Mouse (Mus musculus) limb, embryonic 15.5 days (tissue): ENCODE measurements around the gene Apobec4. TPM values are rescaled to one million over a fixed set of nuclear protein-coding genes. Genes with fewer than 3 reads are reported as not detected.

Experiments
- ATAC-seq: fragments of 200-750 bp; cut with Nextera tagmentation; 2 replicates; pipeline ENCODE4 v1.8.0; 2017; ENCODE audit warnings: low read depth, moderate TSS enrichment; ENCODE audit not compliant: insufficient number of reproducible peaks, low FRiP score, low TSS enrichment
- H3K27ac ChIP-seq: fragments of 300-500 bp; sonication (generic); 2 replicates; pipeline ENCODE4 v1.5.1; 2015; ENCODE audit warnings: moderate library complexity, mild to moderate bottlenecking, inconsistent platforms
- H3K27me3 ChIP-seq: fragments of 300-500 bp; sonication (generic); 2 replicates; pipeline ENCODE4 v1.6.1; 2015; ENCODE audit warnings: inconsistent platforms
- H3K36me3 ChIP-seq: fragments of 300-500 bp; sonication (generic); 2 replicates; pipeline ENCODE4 v1.6.1; 2015; ENCODE audit warnings: inconsistent platforms
- H3K4me1 ChIP-seq: fragments of 300-500 bp; sonication (generic); 2 replicates; pipeline ENCODE4 v1.6.1; 2015; ENCODE audit warnings: inconsistent platforms
- H3K4me2 ChIP-seq: fragments of 300-500 bp; sonication (generic); 2 replicates; pipeline ENCODE4 v1.6.1; 2015; ENCODE audit warnings: mild to moderate bottlenecking, inconsistent platforms
- H3K4me3 ChIP-seq: fragments of 300-500 bp; sonication (generic); 2 replicates; pipeline ENCODE4 v1.5.1; 2015; ENCODE audit warnings: mild to moderate bottlenecking, inconsistent platforms
- H3K9ac ChIP-seq: fragments of 300-500 bp; sonication (generic); 2 replicates; pipeline ENCODE4 v1.6.1; 2015; ENCODE audit warnings: inconsistent platforms
- H3K9me3 ChIP-seq: fragments of 300-500 bp; sonication (generic); 2 replicates; pipeline ENCODE4 v1.6.1; 2016; ENCODE audit warnings: inconsistent platforms
- WGBS: fragments of 180-500 bp; shearing (Covaris S2); methylation state at CpG from one replicate; pipeline ENCODE4 v1.1.7; 2015; 5-methylcytosine and 5-hydroxymethylcytosine counted together
- polyA plus RNA-seq: library from polyadenylated mRNA; unstranded; fragments of >200 nt; fragmentation: Nextera tagmentation; extraction: Ambion mirVana; gene quantifications from 2 replicates; pipeline ENCODE4 v1.2.1, GENCODE M21; 2015

Apobec4 gene
- polyA plus RNA-seq, 1 experiment from 2014 or later, result not detected

DNA sequence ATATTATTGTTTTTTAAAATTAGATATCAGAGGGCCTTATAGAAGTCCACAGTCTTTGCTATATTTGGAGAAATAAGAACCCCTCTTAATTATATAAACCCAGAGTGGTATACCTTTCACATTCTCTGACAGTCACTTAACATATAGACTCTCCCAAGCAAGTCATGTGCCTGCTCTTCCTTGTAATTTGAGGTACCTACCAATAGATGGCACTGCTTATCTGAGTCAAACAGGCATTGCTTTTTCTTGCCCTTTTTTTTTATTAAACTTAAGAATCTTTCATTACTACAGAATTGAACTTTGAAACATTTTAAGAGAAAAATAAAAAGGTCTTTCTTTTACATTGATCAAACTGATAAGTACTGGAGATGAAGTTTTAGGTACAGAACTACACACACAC lies 26.1 kb upstream of the Apobec4 start:
- no peak overlapping the region for H3K4me3 ChIP-seq
- H3K36me3 ChIP-seq, result no peaks in the 10 kb centered on the region
- H3K27ac ChIP-seq, result no peak overlapping the region
- H3K9ac ChIP-seq, result no peak overlapping the region
- no peak overlapping the region for H3K4me2 ChIP-seq
- no peak for ATAC-seq
- peaks cover 4% of the 10 kb centered on the region; the same call in 1 of the 2 replicates for H3K4me1 ChIP-seq
- no peaks in the 10 kb centered on the region for H3K27me3 ChIP-seq
- no peaks in the 10 kb centered on the region for H3K9me3 ChIP-seq

GRCm38 (mm10) chr1:152726095-152726494 lies 24.3 kb upstream of the Apobec4 start:
- H3K36me3 ChIP-seq, result no peaks in the 10 kb centered on the region
- H3K4me3 ChIP-seq, result no peak overlapping the region
- H3K9me3 ChIP-seq, result no peaks in the 10 kb centered on the region
- no peak for ATAC-seq
- no peaks in the 10 kb centered on the region for H3K27me3 ChIP-seq
- H3K27ac ChIP-seq, result no peak overlapping the region
- no peak overlapping the region for H3K9ac ChIP-seq
- peaks cover 4% of the 10 kb centered on the region; the same call in 1 of the 2 replicates for H3K4me1 ChIP-seq
- H3K4me2 ChIP-seq, result no peak overlapping the region
- 76% methylated on average over 3 of the region's 3 CpGs for WGBS

GRCm38 (mm10) chr1:152727604-152728236 lies 22.6 kb upstream of the Apobec4 start:
- Histone ChIP-seq H3K4me2 (no peak overlapping the region), H3K4me3 (no peak overlapping the region), H3K9me3 (no peaks in the 10 kb centered on the region), H3K27ac (no peak overlapping the region), H3K9ac (no peak overlapping the region), H3K4me1 (peaks cover 5% of the 10 kb centered on the region), H3K27me3 (no peaks in the 10 kb centered on the region), H3K36me3 (no peaks in the 10 kb centered on the region)
- no peak for ATAC-seq
- WGBS, result 39% methylated on average over 4 of the region's 5 CpGs

DNA sequence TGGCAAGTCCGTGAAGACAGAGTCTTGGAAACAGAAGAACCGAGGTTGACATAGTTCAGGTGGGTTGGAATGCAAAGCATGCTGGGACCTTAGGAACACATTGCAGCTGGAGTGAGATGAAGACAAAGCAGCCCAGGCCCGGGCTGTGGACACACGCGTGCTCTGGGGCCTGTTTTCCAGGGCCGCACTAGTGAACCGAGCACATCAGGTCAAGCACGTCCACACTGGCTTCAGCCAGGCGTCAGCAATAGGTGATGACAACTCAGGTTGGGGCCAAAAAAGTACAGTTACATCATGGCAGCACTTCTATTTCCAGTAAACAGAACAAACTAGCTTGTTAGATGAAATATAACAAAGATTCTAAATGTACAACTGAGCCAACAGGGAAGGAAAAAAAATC lies 11.6 kb upstream of the Apobec4 start:
- no peaks in the 10 kb centered on the region for H3K4me1 ChIP-seq
- no peak for ATAC-seq
- no peak overlapping the region for H3K27ac ChIP-seq
- no peak overlapping the region for H3K4me3 ChIP-seq
- H3K36me3 ChIP-seq, result no peaks in the 10 kb centered on the region
- no peak overlapping the region for H3K9ac ChIP-seq
- H3K4me2 ChIP-seq, result no peak overlapping the region
- H3K9me3 ChIP-seq, result no peaks in the 10 kb centered on the region
- WGBS, result 81% methylated on average over 9 of the region's 9 CpGs
- no peaks in the 10 kb centered on the region for H3K27me3 ChIP-seq

DNA sequence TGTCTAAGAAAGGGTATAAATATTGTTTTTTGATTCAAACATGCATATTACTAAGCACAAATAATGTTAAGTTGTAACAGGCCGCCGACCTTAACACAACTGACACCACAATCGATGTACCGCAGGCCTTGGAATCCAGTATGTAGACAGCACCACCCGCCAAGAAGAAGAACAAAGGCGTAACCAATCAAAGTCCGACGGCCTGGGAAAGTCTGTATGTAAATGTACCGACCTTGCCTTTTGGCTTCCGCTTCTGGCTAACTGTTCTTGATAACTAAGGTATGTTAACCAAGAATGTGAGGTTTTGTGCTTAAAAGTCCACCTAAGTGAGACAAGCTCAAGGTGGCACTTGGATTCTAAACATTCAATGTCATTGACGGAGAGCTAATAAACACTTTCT lies 11.0 kb upstream of the Apobec4 start:
- H3K4me2 ChIP-seq, result no peak overlapping the region
- no peaks in the 10 kb centered on the region for H3K4me1 ChIP-seq
- no peaks in the 10 kb centered on the region for H3K9me3 ChIP-seq
- H3K36me3 ChIP-seq, result no peaks in the 10 kb centered on the region
- no peak overlapping the region for H3K4me3 ChIP-seq
- no peak overlapping the region for H3K27ac ChIP-seq
- ATAC-seq, result no peak
- H3K27me3 ChIP-seq, result no peaks in the 10 kb centered on the region
- H3K9ac ChIP-seq, result no peak overlapping the region
- WGBS, result 91% methylated on average over 11 of the region's 11 CpGs

- Histone ChIP-seq H3K27me3 (no peaks in the 10 kb centered on the region), H3K9me3 (no peaks in the 10 kb centered on the region), H3K27ac (no peak overlapping the region), H3K4me2 (no peak overlapping the region), H3K4me3 (no peak overlapping the region), H3K36me3 (no peaks in the 10 kb centered on the region), H3K4me1 (no peaks in the 10 kb centered on the region), H3K9ac (no peak overlapping the region)
- 54% methylated on average over 15 of the region's 15 CpGs for WGBS
- no peak for ATAC-seq
Observed at GRCm38 (mm10) chr1:152743095-152743826, 7.1 kb upstream of the Apobec4 start.

DNA sequence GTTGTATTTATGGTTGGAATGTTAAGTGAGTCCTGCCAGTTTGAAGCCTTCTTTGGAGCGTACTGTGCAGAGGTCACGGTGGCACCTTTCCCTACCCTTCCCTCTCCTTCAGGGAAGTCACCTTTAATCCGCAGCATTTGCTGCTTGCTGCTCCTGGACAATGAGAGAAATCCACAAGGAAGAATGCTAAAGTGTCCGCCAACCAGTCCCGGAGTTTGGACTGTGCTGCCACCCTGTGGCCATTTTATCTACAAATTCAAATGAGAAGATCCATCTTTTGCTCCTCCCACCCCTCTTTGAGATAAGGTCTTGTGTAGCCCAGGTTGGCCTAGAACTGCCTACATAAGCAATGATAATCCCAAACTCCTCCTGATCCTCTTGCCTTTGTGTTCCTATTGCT lies 3.9 kb upstream of the Apobec4 start:
- no peak overlapping the region for H3K9ac ChIP-seq
- no peak overlapping the region for H3K4me2 ChIP-seq
- no peaks in the 10 kb centered on the region for H3K9me3 ChIP-seq
- 11% methylated on average over 5 of the region's 5 CpGs for WGBS
- H3K4me3 ChIP-seq, result no peak overlapping the region
- H3K27ac ChIP-seq, result no peak overlapping the region
- no peaks in the 10 kb centered on the region for H3K27me3 ChIP-seq
- H3K36me3 ChIP-seq, result no peaks in the 10 kb centered on the region
- no peak for ATAC-seq
- no peaks in the 10 kb centered on the region for H3K4me1 ChIP-seq

DNA sequence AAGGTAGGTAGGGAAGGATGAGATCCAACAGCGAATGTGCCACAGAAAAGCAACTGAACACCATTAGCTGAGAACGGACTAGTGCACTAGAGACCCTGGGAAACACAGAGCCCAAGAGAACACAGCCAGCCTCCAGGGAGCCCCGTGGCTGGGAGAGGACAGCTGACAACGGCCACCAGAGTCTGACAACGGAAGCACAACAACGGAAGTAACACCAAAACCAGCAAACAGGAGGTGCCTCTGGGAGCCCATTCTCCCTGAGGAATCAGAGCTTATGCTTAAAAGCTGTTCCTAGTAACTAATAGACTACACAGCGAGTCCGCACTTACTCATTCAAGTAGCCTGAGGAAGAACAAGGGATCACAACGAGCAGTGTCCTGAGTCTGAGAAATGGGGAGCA lies 1.1 kb upstream of the Apobec4 start:
- Histone ChIP-seq H3K36me3 (no peaks in the 10 kb centered on the region), H3K9ac (no peak overlapping the region), H3K4me2 (no peak overlapping the region), H3K27ac (no peak overlapping the region), H3K9me3 (no peaks in the 10 kb centered on the region), H3K4me3 (no peak overlapping the region), H3K27me3 (no peaks in the 10 kb centered on the region), H3K4me1 (no peaks in the 10 kb centered on the region)
- no peak for ATAC-seq
- WGBS, result 72% methylated on average over 9 of the region's 9 CpGs

DNA sequence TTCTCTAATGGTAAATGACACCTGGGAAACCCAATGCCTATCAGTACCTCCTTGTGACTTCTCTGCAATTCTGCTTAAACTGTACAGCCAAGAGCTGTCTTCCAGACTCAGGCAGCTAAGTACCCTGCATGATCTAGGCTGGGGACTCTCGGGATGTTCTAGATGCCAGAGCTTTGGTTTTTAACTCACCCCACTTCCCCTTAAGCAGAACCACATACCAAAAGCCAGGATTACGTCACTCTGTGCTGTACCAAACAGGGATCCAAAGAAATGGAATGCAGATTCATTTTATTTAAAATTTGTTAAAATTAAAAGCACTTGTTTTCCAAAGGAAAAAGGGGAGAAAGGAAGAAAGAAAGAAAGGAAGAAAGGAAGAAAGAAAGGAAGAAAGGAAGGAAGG lies 11.4 kb downstream of the Apobec4 start:
- H3K4me2 ChIP-seq, result no peak overlapping the region
- H3K27ac ChIP-seq, result no peak overlapping the region
- H3K9ac ChIP-seq, result no peak overlapping the region
- no peak overlapping the region for H3K4me3 ChIP-seq
- no peaks in the 10 kb centered on the region; the same call in 1 of the 2 replicates for H3K27me3 ChIP-seq
- H3K4me1 ChIP-seq, result peaks cover 6% of the 10 kb centered on the region; the same call in 1 of the 2 replicates
- H3K36me3 ChIP-seq, result no peaks in the 10 kb centered on the region
- no peak for ATAC-seq
- H3K9me3 ChIP-seq, result no peaks in the 10 kb centered on the region
- WGBS, result 54% methylated on average over 2 of the region's 2 CpGs

DNA sequence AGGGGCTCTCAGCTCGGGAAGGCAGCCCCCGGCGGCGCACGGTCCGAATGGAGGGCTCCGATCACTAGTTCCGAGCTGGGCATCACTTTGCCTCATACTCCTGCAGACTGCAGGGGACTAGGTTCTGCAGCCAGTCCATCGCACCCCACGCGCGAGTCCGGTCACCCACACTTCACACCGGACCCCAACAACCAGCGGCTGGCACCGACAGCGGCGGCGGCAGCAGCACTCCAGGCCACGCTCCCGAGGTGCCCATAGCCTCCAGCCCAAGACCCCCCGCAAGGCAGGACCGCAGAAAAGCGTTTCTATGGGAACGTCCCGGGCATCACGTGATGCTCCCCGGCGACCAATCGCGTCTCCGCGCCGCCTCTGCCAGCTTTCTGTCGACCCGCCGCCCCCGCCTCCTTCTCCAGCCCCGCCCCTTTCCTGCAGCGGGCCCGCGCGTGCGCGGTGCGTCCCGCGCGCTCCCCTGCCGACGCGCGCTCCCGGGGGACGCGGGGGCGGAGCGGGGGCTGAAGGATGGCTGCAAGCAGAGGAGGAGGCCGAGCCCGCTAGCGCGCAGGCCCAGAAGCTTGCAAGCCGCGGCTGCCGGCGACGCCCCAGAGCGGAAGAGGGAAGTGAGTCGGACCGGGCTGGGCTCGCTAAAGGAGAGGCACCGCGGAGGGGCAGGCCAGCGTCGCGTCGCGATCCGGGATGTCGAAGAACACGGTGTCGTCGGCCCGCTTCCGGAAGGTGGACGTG lies 15.9 kb downstream of the Apobec4 start, which contains the start of the genes Rgl1 and Arpc5:
Gene Rgl1, minus strand, starts transcription at position 320 of the 741 bp plus-strand sequence.
Gene Arpc5, plus strand, starts transcription at position 511 of the 741 bp plus-strand sequence.
- no peaks in the 10 kb centered on the region; the same call in 1 of the 2 replicates for H3K27me3 ChIP-seq
- H3K9me3 ChIP-seq, result no peaks in the 10 kb centered on the region
- peak; percentile 97 for ATAC-seq
- peak within 1 kb of the TSS; percentile 97 for H3K4me2 ChIP-seq
- peak within 1 kb of the TSS; percentile 87 for H3K27ac ChIP-seq
- peak within 1 kb of the TSS; percentile 93 for H3K9ac ChIP-seq
- WGBS, result under 1% methylated on average over 86 of the region's 86 CpGs
- peak within 1 kb of the TSS; percentile 99 for H3K4me3 ChIP-seq
- H3K36me3 ChIP-seq, result peaks cover 13% of the 10 kb centered on the region
- H3K4me1 ChIP-seq, result peaks cover 13% of the 10 kb centered on the region

DNA sequence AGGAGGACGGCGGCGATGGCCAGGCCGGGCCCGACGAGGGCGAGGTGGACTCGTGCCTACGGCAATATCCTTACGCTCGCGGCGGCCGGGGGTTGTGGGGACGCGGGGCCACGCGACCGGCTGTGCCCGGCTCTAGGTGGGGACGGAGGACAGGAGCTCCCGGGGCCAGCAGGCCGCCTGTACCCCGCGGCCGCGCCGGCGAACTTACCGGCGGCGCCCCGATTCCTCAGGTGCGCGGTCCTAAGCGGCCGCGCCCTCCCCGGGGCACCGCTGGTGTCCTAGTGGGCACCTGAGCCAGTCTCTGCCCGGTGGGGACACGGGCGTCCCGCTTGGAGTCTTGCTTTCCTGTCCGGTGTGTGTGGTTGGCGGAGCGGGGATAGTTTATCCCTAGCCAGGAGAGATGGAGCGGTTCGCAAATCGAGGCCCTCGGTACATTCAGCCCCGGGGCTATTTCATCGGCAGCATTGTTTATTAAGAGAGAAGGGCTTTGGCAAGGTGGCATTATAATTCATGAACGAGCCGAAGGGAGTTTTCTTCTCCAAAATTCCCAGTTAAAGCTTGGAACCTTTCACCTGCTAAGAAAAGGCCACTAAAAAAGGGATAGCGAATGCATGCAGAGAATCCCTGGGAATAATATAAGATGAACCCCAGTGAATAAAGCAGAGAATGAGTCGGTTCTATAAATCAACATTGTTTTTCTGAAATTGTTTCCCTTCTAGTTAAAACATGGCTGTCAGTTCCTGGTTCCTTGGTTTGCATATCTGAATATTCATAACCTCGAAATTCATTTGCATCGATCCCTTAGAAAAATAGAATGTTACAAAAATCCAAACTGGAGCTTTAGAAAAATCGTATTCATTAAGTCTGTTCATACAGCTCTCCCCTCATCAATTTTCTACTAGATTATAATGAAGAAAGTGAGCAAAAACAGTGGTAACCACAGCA lies 16.7 kb downstream of the Apobec4 start:
- Histone ChIP-seq H3K4me3 (peak overlapping the region; percentile 99), H3K27me3 (no peaks in the 10 kb centered on the region; the same call in 1 of the 2 replicates), H3K9ac (peak overlapping the region; percentile 93), H3K27ac (peak overlapping the region; percentile 87), H3K4me2 (peak overlapping the region; percentile 97), H3K36me3 (peaks cover 21% of the 10 kb centered on the region), H3K9me3 (no peaks in the 10 kb centered on the region), H3K4me1 (peaks cover 13% of the 10 kb centered on the region)
- 2% methylated on average over 59 of the region's 60 CpGs for WGBS
- ATAC-seq, result no peak; the same call in 1 of the 2 replicates
